Mouse (Mus musculus): Measurements from ENCODE around the gene Slc5a4b. TPM values are rescaled to one million over a fixed set of nuclear protein-coding genes. Genes with fewer than 3 reads are reported as not detected.
A peak's percentile ranks its signal among the peaks of the same experiment; 100 is the strongest.

Slc5a4b gene
- polyA plus RNA-seq, 1 experiment from 2014 or later, result 0.20 TPM

DNA sequence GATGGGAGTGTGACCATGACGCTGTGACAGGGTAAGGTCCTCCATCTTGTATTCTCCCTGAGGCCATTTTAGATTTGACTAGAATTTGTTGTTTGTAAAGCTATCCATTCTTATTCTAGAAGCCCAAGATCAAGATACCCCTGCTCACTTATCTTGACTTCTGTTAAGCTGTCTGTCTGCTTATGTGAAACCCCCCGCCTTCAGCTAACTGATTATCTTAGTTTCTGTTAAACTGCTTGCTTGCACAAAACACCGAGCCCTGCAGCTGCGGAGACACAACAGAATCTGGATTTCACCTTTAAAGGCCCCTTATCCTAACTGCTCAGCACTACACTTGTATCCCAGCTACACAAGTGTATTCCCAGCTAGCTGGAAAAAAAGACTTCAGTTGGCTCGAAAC, 73.8 kb downstream of the Slc5a4b start:
- Histone ChIP-seq H3K36me3 (peaks cover 60% of the 10 kb centered on the region), H3K4me2 (no peak overlapping the region), H3K4me3 (replicated peaks) (no peak overlapping the region), H3K9ac (no peak overlapping the region), H3K27me3 (no peaks in the 10 kb centered on the region), H3K27ac (no peak overlapping the region), H3K9me3 (replicated peaks) (no peaks in the 10 kb centered on the region), H3K4me1 (replicated peaks) (peaks cover 47% of the 10 kb centered on the region)
- ATAC-seq (ENCODE audit: low read depth) (no peak), DNase-seq (no peak)
- WGBS (ENCODE audit: insufficient replicate concordance), result 58% methylated on average over 5 of the region's 5 CpGs

GRCm38 (mm10) chr10:76035277-76035676, 75.5 kb downstream of the Slc5a4b start:
- Histone ChIP-seq H3K9ac (no peak overlapping the region), H3K4me3 (replicated peaks) (no peak overlapping the region), H3K9me3 (replicated peaks) (no peaks in the 10 kb centered on the region), H3K4me1 (replicated peaks) (peaks cover 53% of the 10 kb centered on the region), H3K27ac (no peak overlapping the region), H3K36me3 (peaks cover 47% of the 10 kb centered on the region), H3K27me3 (no peaks in the 10 kb centered on the region), H3K4me2 (0 out of 2 replicates have a peak overlapping the region, but pooled peaks have one; percentile 10)
- DNase-seq (no peak), ATAC-seq (ENCODE audit: low read depth) (no peak)

DNA sequence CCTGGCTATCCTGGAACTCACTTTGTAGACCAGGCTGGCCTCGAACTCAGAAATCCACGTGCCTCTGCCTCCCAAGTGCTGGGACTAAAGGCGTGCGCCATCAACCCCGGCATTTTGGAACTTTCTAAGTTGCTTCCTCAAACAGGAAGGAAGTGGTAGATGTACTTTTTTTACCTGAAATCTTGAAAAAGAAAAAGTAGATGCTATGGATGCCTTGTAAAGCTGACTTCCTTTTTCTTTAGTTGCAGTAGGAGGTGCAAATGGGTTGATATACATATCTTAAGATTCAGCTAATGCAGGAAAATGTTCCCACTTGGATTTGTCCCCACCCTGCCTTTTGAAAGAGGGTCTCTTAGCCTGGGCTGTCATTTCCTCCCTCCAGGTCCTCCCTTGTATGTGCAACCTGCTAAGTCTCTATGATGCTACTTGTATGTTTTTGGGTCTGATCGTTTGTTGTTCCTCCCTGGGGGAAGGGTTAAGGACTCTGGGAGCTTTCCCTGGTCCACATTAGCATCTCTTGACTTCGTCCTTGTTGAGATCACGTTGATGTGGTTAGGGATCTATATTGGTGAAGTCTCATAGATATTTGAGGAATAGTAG, 76.7 kb downstream of the Slc5a4b start:
- DNase-seq (no peak), ATAC-seq (ENCODE audit: low read depth) (no peak)
- H3K27me3 ChIP-seq, result no peaks in the 10 kb centered on the region
- peak overlapping the region; percentile 91 for H3K4me2 ChIP-seq
- no peak overlapping the region for H3K27ac ChIP-seq
- H3K36me3 ChIP-seq, result peaks cover 35% of the 10 kb centered on the region
- peaks cover 53% of the 10 kb centered on the region for H3K4me1 ChIP-seq (replicated peaks)
- H3K9ac ChIP-seq, result peak overlapping the region; percentile 95; the same call in 1 of the 2 replicates
- peak overlapping the region; percentile 88 for H3K4me3 ChIP-seq (replicated peaks)
- 75% methylated on average over 8 of the region's 8 CpGs for WGBS (ENCODE audit: insufficient replicate concordance)
- H3K9me3 ChIP-seq (replicated peaks), result no peaks in the 10 kb centered on the region

GRCm38 (mm10) chr10:76033119-76033455, 77.7 kb downstream of the Slc5a4b start:
- no peaks in the 10 kb centered on the region for H3K27me3 ChIP-seq
- H3K27ac ChIP-seq, result peak overlapping the region; percentile 76
- peak overlapping the region; percentile 88 for H3K4me3 ChIP-seq (replicated peaks)
- peaks cover 60% of the 10 kb centered on the region for H3K4me1 ChIP-seq (replicated peaks)
- peaks cover 25% of the 10 kb centered on the region for H3K36me3 ChIP-seq
- DNase-seq (no peak), ATAC-seq (ENCODE audit: low read depth) (no peak)
- peak overlapping the region; percentile 91 for H3K4me2 ChIP-seq
- WGBS (ENCODE audit: insufficient replicate concordance), result 14% methylated on average over 7 of the region's 7 CpGs
- H3K9ac ChIP-seq, result peak overlapping the region; percentile 95
- H3K9me3 ChIP-seq (replicated peaks), result no peaks in the 10 kb centered on the region

GRCm38 (mm10) chr10:76032402-76033118, 78.2 kb downstream of the Slc5a4b start, which contains the start of gene Zfp280b:
Zfp280b (plus strand) TSS chr10:76032650.
- ATAC-seq (ENCODE audit: low read depth) (peak; percentile 98), DNase-seq (peak; percentile 94)
- Histone ChIP-seq H3K4me1 (replicated peaks) (peaks cover 57% of the 10 kb centered on the region), H3K4me2 (peak within 1 kb of the TSS; percentile 91), H3K27me3 (no peaks in the 10 kb centered on the region), H3K4me3 (replicated peaks) (peak within 1 kb of the TSS; percentile 88), H3K36me3 (peaks cover 20% of the 10 kb centered on the region), H3K9ac (peak within 1 kb of the TSS; percentile 95), H3K27ac (peak within 1 kb of the TSS; percentile 76), H3K9me3 (replicated peaks) (no peaks in the 10 kb centered on the region)
- under 1% methylated on average over 57 of the region's 58 CpGs for WGBS (ENCODE audit: insufficient replicate concordance)

DNA sequence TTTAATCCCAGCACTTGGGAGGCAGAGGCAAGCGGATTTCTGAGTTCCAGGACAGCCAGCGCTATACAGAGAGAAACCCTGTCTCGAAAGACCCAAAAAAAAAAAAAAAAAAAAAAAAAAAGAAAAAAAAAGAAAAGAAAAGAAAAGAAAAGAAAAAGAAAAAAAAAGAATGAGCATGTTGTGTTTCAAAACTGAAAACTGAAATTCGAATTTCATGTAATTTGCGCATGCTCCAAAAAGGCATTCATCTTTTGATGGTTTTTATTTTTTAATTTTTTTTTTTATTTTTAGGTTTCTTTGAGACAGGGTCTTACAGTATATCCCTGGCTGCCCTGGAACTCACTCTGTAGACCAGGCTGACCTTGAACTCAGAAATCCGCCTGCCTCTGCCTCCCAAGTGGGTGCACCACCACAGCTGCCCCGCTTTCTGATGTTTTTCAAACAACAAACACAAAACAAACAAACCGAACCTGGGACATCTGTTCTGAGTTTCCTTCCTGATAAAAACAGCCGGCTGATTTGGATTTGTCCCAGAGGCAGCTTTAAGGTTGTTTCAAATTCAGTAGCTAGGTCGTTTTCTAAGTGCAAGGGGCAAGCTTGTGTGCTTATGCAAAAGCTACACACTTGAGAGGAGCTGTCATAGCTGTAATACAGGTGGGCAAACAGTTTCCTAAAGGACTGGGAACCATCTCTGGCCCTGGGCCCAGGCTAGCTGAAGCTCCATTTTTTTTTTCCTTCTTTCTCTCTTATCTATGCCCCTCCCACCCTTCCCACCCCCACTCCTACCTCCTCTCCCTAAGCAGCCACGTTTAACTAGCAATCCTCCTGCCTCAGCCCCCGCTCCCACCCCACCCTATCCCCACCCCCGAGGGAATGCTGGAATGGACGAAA, 79.0 kb downstream of the Slc5a4b start:
- ATAC-seq (ENCODE audit: low read depth), result peak; percentile 77
- WGBS (ENCODE audit: insufficient replicate concordance), result 43% methylated on average over 14 of the region's 14 CpGs
- Histone ChIP-seq H3K4me1 (replicated peaks) (peaks cover 51% of the 10 kb centered on the region), H3K4me3 (replicated peaks) (peak overlapping the region; percentile 88), H3K9me3 (replicated peaks) (no peaks in the 10 kb centered on the region), H3K9ac (peak overlapping the region; percentile 95), H3K36me3 (peaks cover 12% of the 10 kb centered on the region; the same call in 1 of the 2 replicates), H3K27me3 (no peaks in the 10 kb centered on the region), H3K27ac (peak overlapping the region; percentile 76), H3K4me2 (peak overlapping the region; percentile 91)
- DNase-seq, result no peak

DNA sequence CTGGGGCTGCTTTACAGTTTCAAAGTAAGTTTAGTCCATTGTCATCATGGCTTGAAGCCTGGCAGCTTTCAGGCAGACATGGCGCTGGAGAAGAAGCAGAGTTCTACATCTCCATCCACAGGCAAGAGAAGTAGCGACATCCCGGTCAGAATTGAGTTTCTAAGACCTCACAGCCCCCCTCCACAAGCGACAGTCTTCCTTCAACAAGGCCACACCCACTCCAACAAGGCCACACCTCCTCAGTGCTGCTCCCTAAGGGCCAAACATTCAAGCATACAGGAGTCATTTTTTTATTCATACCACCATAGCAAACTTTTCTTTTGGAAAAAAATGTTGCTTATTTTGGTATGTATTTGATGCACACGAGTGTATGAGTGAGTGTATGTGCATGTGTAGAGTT, 80.3 kb downstream of the Slc5a4b start:
- Histone ChIP-seq H3K9ac (no peak overlapping the region), H3K27me3 (no peaks in the 10 kb centered on the region), H3K9me3 (replicated peaks) (no peaks in the 10 kb centered on the region), H3K4me1 (replicated peaks) (peaks cover 45% of the 10 kb centered on the region), H3K27ac (no peak overlapping the region), H3K36me3 (peaks cover 8% of the 10 kb centered on the region; the same call in 1 of the 2 replicates), H3K4me3 (replicated peaks) (no peak overlapping the region), H3K4me2 (no peak overlapping the region)
- DNase-seq, result no peak
- WGBS (ENCODE audit: insufficient replicate concordance), result 42% methylated on average over 5 of the region's 5 CpGs
- no peak for ATAC-seq (ENCODE audit: low read depth)

DNA sequence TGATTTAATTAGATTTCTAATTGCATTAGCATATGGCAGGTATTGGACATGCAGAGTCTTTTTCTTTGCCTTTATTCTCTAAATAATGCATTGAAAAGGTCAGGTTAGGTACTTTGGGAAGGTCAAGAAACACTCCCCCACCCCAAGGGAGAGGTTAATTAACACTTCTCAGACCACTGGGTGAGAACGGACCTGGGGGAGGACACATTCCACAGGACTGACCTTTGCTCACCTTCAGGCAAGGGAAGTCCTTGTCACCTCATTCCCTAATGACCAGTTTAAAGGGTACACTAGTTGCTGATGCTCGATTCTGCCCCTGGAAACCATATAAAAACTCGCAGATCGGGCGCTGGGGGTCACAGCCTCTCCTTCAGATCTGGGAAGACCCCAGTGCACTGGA, 81.5 kb downstream of the Slc5a4b start:
- 84% methylated on average over 5 of the region's 5 CpGs for WGBS (ENCODE audit: insufficient replicate concordance)
- no peak overlapping the region for H3K4me3 ChIP-seq (replicated peaks)
- H3K4me2 ChIP-seq, result no peak overlapping the region
- no peaks in the 10 kb centered on the region for H3K36me3 ChIP-seq
- peaks cover 37% of the 10 kb centered on the region for H3K4me1 ChIP-seq (replicated peaks)
- H3K27ac ChIP-seq, result no peak overlapping the region
- H3K9me3 ChIP-seq (replicated peaks), result no peaks in the 10 kb centered on the region
- no peak for DNase-seq
- ATAC-seq (ENCODE audit: low read depth), result no peak
- no peak overlapping the region for H3K9ac ChIP-seq
- no peaks in the 10 kb centered on the region for H3K27me3 ChIP-seq

- WGBS (ENCODE audit: insufficient replicate concordance), result 68% methylated on average over 9 of the region's 9 CpGs
- H3K4me2 ChIP-seq, result no peak overlapping the region
- no peaks in the 10 kb centered on the region for H3K27me3 ChIP-seq
- no peaks in the 10 kb centered on the region; the same call in 1 of the 2 replicates for H3K9me3 ChIP-seq (replicated peaks)
- H3K36me3 ChIP-seq, result no peaks in the 10 kb centered on the region
- ATAC-seq (ENCODE audit: low read depth), result no peak
- no peak overlapping the region for H3K9ac ChIP-seq
- H3K4me1 ChIP-seq (replicated peaks), result peaks cover 28% of the 10 kb centered on the region
- no peak for DNase-seq
- no peak overlapping the region for H3K4me3 ChIP-seq (replicated peaks)
- no peak overlapping the region for H3K27ac ChIP-seq
Measured at GRCm38 (mm10) chr10:76028396-76028795, 82.4 kb downstream of the Slc5a4b start.

GRCm38 (mm10) chr10:76028016-76028366, 82.8 kb downstream of the Slc5a4b start:
- Histone ChIP-seq H3K4me2 (no peak overlapping the region), H3K9ac (no peak overlapping the region), H3K4me1 (replicated peaks) (peaks cover 24% of the 10 kb centered on the region), H3K4me3 (replicated peaks) (no peak overlapping the region), H3K27ac (no peak overlapping the region), H3K27me3 (no peaks in the 10 kb centered on the region), H3K36me3 (no peaks in the 10 kb centered on the region), H3K9me3 (replicated peaks) (no peaks in the 10 kb centered on the region; the same call in 1 of the 2 replicates)
- 24% methylated on average over 4 of the region's 4 CpGs for WGBS (ENCODE audit: insufficient replicate concordance)
- no peak for DNase-seq
- ATAC-seq (ENCODE audit: low read depth), result no peak
